Mouse (Mus musculus) kidney, adult 18-20 months (tissue): Measurements from ENCODE around the gene Paics.
A peak's percentile ranks its signal among the peaks of the same experiment; 100 is the strongest.
"Not testable (repeated sequence)": the region's sequence is repeated elsewhere in the genome, so short reads cannot be mapped to it uniquely, and the experiment has no call there.

Experiments used
- DNase-seq: peaks from one replicate; pipeline ENCODE4 v3.0.0; 2021

Gene Paics

DNA sequence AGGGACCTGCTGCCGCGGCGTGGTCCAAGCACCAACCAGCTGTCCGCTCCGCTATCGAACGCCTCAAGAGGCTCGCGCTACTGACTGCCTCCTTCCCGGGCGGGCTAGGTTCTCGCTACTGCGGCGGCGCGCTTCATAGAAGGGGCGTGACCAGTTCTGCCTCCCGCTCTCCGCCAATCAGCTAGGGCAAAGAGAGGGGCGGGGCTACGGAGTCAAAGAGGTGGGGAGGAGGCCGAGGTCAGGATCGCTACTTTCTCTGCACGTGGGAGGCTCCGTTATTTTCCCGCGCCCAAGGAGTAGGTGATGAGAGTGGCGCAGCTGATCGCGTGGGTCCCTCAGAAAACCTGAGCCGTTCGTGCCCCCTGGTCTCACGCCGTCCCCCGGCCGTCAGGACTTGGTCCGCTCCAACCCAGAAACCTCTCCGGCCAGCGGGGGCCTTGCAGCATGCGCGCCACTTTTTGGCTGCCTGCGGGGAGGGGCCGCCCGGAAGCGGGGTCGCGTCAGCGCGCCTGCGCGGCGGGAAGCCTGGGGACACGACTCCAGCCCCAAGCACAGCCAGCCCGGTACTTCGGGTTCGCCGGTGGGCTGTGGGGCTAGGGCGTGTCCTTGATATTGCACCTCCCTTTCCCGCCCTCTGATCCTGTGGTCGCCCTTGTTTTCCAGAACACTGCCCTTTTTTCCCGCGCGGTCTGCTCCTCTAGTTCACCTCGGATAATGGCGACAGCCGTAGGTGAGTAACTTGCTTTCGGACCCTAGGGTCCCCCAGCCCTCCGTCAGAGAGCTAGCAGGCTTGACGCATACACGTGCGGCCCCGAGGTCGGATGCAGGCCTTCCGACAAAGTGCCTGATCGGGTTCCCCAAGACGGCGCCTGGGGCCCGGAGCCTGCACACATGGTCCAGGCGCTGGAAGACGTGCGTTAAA lies at the start of gene Paics, which contains the start of gene Ppat:
TSS of gene Paics (plus strand) at position 202 of the 922 bp plus-strand sequence.
TSS of gene Ppat (minus strand) at position 473 of the 922 bp plus-strand sequence.
- DNase-seq, result peak; percentile 98

DNA sequence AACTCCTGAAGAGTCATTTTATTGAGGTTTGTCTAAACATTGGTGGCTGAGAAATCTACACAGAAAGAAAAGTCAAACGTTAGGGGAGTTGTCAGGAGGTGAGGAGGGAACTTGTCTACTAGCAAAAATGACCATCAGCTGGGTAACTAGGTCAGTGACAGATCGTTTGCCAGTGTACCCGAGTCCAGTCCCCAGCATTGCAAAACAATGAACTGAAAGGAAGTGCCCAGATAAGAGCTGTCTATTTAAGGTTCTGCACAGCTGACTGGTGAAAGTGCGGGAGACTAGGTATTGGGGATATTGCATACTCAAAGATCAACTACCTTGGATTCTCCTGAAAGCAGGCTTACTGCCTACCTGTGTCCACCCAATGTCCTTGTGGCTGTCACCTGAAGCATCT lies 49.0 kb upstream of the Paics start:
- no peak for DNase-seq

DNA sequence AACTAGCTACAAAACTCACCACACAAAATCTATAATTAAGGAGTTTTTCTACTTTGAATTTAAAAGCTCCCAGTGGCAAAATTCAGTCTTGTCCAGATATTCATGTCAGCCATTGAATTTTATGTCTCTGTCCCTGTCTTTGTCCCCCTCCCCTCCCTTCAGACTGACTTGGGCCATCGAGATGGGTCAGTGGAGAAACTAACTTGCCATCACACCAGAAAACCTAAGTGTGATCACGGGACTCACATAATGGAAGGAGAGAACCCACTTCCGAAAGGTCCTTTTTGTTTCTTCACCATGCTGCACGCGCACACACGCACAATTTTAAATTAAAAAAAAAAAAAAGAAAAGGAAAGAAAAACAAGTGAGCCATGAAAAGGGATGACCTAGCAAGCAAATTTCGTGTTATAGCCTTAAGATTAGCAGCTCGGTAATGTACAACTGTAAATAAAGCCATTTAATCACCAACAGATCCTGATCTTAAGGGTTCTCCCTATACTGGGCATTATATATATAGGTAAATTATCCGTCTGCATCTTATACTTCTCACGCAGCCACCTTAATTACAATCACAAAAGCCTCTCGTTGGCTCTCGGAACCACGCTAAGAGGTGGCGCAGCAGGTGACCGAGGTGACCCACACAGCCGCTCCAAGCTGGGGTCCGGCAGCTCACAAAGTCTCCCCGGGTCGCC lies 46.2 kb upstream of the Paics start:
- DNase-seq, result no peak

DNA sequence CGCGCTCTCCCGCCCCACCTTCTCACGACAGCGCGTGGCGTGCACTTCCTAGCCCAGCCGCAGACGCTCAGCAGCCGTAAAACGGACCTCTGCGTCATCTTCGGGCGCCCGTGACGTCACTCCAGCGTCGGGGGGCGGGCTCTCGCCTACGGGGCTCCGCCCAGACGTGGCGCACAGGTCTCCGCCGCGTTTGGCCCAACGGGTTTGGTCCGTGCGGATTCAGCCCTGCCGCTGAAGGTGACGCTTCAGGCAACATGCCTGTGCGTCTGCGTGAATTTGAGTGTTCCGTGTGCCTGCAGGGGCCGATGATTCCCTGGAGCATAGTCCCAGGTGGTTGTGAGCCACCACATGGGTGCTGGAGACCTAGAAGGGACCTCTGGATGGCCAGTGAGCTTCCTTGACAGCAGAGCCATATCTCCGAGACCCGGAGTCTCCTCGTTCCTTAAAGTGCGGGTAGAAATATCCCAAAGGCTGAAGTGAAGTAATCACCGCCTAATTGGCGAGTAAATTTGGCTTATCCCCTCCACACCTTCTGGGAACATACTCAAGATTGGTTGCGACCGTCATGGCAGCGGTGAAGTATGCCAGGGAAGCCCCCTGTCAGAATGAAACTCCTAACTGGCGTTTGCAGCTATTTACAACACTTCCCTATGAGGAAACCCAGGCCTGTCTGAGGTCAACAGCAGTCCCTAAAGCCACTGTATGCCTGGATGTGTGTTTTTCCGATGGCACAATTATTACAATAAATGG lies 45.5 kb upstream of the Paics start, which contains the start of gene Aasdh:
TSS of gene Aasdh (minus strand) at position 110 of the 750 bp plus-strand sequence.
- DNase-seq, result peak; percentile 96

DNA sequence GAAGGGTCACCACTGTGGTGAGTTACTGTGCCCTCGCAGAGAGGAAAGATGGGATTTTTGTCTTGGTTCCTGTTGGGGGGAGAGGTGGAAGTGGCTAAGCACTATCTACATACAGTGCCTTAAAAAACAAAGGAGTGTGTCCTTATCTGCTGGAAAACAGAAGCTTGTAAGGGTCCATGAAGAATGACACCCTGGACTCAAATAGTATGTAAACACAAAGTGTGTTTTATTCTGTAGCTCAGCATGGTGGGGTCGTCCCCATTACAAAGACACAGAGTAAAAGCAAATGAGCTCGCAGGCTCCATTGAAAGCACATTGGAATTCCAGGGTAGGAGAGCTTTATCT lies 45.0 kb upstream of the Paics start:
- DNase-seq, result no peak

DNA sequence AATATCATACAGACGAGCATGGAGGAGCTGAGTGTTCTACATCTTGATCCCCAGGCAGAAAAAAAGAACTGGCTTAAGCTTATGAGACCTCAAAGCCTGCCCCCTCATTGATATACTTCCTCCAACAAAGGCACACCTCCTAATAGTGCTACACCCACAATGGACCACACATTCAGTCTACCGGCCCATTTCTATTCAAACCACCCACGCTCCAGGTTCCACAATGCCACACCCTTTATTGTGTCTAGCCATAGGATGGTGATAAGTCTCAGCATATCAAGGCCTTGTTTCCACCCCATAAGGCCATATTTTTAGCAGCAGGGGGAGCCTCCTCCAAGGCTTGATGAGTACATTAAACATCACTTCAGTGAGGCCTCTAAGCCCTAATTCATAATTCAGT lies 40.3 kb upstream of the Paics start:
- no peak for DNase-seq

DNA sequence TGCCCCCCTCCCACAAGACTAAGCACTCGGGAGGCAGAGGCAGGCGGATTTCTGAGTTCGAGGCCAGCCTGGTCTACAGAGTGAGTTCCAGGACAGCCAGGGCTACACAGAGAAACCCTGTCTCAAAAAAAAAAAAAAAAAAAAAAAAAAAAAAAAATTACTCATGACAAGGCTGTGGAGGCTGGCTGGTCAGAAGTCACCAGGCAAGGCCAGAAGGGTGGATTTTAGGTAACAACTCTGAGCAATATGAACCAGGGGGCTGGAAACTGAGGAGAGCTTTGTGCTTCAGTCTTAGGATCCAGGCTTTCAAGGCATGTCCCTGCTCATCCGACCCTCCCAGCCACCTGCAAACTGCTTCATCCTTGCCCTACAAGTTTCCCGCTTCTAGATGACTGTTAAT lies 38.6 kb upstream of the Paics start:
- not testable (repeated sequence) for DNase-seq

DNA sequence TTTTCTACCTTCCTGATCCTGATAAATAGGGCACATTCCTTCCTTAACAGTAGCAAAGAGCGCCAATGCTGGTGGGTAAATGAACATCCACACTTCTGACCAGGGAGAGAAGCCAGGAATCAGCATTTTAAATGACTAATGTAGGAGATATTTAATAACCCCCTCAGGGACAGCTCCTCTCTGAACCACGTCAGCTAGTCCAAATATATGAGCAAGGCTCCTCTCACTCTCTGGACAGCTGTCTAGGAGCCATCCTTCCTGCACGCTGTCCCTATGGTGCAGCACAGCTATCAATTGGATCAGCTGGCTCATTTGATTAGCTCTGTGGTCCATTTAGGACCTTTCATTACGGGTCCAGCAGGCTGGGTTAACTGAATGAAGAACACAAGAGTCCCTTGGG lies 28.3 kb upstream of the Paics start:
- no peak for DNase-seq

- DNase-seq, result peak; percentile 89
Observed at GRCm38 (mm10) chr5:76923428-76923827, 27.7 kb upstream of the Paics start.

- no peak for DNase-seq
Observed at GRCm38 (mm10) chr5:76924296-76924695, 26.8 kb upstream of the Paics start.

DNA sequence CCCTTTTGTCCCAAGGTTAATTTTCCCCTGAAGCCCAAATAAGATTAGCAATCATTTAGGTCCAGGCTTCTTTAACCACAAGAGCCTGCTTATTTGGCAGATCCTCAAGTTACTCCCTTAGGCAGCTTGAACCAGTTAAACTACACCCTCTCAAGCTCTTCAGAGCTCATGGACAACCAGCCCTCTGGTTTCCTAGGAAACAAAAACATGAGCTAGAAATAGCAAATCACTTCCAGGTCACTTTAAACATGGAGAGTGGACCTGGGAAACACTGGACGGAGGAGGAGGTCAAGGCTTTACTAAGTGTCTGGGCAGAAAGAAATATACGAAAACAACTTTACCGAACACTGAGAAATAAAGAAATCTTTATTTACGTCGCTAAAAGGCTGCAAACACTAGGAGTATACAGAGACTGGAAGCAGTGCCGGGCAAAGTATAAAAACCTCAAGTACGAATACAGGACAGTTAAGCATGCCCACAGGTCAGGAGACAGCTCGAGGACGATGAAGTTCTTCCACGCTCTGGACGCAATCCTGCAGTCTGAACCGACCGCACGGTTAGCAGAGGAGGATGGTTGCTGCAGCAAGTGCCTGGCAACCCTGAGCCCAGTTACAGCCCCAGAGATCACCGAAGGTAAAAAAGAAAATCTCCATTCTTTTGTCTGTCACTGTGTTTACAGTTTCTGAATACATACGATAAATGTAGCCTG lies 22.8 kb upstream of the Paics start:
- no peak for DNase-seq

DNA sequence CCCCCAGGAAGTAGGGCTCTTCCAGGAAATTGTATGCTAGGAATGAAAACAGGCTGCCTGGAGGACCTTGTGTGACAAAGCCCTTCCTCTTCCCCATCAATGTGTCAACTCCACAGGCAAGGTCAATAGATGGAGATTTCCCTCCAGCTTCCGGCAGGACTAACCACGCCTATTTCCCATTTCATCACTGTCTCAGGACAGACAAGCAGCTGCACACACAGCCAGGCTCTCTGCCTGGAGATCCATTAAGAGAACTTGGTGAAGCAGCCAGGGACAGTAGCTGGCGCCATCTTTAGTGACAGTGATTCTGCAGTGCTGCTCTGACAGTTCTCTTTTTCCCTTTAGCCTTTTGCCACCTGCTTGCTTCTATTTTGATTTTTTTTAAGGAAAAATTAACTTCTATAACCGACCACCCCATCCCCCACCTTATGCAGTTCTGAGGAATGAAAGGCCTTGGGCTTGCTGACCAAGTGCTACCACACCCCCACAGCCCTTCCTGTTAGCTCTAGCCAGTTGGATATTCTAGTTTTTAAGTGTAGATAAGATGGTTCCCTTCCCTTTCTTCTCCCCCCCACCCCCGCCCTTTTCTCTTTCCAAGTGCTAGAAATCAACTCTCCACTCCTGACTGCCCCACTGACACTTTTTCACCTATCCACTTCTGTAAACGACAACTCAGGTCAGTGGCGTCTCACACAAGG lies 21.8 kb upstream of the Paics start:
- DNase-seq, result no peak

GRCm38 (mm10) chr5:76939717-76940116 lies 11.4 kb upstream of the Paics start:
- DNase-seq, result no peak

- no peak for DNase-seq
Observed at GRCm38 (mm10) chr5:76941975-76942374, 9.1 kb upstream of the Paics start.

GRCm38 (mm10) chr5:76942505-76942904 lies 8.6 kb upstream of the Paics start:
- DNase-seq, result no peak

GRCm38 (mm10) chr5:76944965-76945677 lies 6.0 kb upstream of the Paics start:
- DNase-seq, result no peak

- DNase-seq, result no peak
Observed at GRCm38 (mm10) chr5:76945678-76946033, 5.5 kb upstream of the Paics start.

DNA sequence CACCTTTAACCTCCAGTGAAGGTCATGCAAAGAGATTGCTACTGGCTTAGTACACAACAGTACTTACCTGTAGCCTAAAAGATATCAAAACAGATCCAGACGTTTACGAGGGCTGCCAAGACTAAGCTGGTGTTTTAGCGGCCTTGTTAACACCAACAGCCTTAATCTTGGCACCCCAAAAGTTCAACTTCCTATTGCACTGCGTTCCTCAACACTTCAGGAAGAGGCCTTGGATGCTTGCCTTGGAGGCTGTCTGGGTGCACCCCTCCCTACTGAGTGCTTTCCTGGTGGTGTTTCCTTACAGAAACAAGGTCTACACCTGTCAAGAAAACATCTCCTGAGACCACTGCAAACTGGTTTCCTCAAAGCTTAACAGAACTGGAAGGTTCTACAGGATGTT lies 4.0 kb upstream of the Paics start:
- DNase-seq, result no peak

DNA sequence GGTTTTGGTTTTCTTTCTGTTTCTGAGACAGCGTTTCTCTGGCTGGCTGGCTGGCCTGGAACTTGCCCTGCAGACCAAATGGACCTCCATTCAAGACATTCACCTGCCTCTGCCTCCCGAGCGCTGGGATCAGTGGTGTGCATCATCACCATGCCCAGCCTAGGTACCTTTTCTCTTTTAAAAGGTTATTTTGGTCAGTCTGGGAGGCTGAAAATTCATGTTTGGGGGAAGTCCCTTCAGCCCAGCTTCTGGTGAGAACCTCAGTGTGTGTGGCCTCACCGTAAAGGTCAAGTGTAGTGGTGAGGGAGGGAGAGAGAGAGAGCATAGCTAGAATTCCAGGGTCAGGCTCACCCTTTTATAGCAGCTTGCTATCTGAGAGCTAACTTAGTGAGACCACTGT lies 3.3 kb upstream of the Paics start:
- no peak for DNase-seq

- DNase-seq, result no peak
Observed at GRCm38 (mm10) chr5:76950343-76951105, 583 bp upstream of the Paics start.
